Mouse (Mus musculus): ENCODE measurements around the gene Bcap31.
"Not testable (repeated sequence)": the region's sequence is repeated elsewhere in the genome, so short reads cannot be mapped to it uniquely, and the experiment has no call there.

The Bcap31 gene

GRCm38 (mm10) chrX:73716109-73716661 lies at the start of gene Bcap31, which contains the start of gene Abcd1:
Bcap31 (minus strand) TSS chrX:73716175.
Abcd1 (plus strand) TSS chrX:73716597.
- peak; percentile 95 for DNase-seq (ENCODE audit: extremely low read depth, low read depth)

DNA sequence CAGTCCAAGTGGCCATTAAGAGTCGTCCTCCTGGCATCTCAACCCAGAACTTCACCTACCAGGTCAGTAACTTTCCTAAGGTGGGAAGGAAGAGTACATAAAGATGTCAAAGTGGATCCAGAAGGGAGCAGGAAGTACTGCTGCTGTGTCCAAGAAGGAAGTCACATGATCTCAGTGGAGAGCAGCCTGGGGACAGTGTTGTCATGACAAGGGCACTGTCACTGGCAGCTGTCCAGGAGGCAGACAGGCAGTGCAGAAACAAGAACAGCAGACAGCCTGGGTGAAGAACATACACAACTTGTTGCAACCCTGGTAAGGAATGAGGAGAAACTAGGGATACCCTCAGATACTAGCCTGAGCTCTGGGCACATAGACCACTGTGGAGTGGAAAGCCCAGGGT lies 49.3 kb upstream of the Bcap31 start:
- DNase-seq (ENCODE audit: extremely low read depth, low read depth), result peak; percentile 60

DNA sequence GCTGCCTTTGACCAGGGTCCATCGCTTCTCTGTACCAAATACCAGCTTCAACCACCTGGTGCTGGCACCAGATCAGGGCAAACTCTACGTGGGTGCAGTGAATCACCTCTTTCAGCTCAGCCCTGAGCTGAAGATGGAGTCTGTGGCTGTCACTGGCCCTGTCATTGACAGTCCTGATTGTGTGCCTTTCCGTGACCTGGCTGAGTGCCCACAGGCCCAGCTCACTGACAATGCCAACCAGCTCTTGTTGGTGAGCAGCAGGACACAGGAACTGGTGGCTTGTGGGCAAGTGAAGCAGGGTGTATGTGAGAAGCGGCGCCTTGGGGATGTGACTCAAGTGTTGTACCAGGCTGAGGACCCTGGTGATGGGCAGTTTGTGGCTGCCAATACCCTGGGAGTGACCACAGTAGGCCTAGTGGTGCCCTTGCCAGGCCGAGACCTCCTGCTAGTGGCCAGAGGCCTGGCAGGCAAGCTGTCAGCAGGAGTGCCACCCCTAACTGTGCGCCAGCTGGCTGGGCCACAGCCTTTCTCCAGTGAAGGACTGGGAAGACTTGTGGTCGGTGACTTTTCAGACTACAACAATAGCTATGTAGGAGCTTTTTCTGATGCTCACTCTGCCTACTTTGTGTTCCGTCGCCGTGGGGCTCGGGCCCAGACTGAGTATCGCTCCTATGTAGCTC lies 42.8 kb upstream of the Bcap31 start:
- no peak for DNase-seq (ENCODE audit: extremely low read depth, low read depth)

DNA sequence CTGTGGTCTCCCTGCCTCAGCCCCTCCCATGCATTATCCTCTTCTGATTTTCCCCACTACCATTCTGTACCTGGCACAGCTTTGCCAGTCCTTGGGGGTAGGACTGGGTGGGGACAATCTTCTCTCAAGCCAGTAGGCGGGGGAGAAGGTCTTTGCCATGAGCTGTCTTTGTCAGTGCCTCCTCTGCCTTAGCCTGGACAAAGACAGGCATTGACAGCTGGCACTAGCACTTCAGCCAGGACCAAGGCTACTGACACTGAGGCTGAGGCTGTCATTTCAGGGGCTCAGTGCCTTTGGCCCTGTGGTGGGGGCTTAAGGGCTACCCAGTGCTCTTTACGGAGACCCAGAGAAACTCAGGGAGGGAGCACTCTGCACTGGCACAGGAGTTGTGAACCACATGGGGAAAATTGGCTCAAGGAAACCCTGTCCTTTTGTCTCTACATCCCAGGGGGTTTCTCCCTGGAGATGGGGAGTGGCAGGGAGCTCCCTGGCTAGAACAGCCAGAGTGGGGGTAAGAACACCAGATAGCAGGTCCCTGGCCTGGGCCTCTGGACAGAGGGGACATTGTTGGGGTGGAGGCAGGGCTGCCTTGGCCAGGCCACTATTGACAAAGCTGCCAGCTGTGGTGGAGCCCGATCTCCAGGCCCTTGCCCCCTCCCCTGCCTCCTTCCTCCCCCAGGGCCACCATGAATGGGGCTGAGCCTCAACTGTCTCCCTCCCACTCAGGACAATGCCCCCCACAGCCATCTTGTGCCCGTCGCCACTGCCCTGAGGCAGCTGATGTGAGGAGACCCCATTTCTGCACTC lies 40.6 kb upstream of the Bcap31 start, which contains the start of gene Plxnb3:
Gene Plxnb3, plus strand, starts transcription at position 757 of the 807 bp plus-strand sequence.
- no peak for DNase-seq (ENCODE audit: extremely low read depth, low read depth)

DNA sequence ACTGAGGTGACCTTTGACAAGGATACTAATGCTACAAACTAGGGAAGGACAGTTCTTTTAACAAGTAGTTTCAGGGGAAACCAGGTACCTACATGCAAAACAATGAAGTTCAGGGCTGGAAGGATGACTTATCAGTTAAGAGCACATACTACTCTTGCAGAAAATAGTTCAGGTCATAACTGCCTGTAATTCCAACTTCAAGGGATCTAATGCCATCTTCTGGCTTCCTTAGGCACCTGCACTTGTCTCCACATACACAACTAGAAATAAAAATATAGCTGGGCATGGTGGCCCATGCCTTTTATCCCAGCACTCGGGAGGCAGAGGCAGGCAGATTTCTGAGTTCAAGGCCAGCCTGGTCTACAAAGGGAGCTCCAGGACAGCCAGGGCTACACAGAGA lies 33.0 kb upstream of the Bcap31 start:
- peak; percentile 16 for DNase-seq (ENCODE audit: extremely low read depth, low read depth)

GRCm38 (mm10) chrX:73744774-73745481 lies 29.0 kb upstream of the Bcap31 start:
- DNase-seq (ENCODE audit: extremely low read depth, low read depth), result peak; percentile 4

DNA sequence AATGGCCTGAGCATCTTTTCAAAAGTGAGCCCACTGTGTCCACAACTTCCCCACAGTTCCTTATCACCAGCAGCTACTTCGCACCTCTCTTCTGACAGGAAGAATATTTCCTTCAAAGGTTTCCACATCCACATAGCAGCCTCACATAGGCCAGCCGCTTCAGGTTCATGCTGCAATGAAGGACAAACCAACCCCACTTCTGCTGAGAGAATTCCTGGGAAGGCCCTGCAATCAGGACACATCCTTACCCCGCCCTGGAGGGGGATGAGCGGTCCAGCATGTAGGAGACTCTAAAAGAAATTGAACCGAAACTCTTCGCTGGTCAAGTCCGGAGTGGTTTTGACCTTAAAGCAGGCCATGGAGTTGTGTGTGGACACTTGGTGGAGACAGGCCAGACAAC lies 23.9 kb upstream of the Bcap31 start:
- DNase-seq (ENCODE audit: extremely low read depth, low read depth), result not testable (repeated sequence)

DNA sequence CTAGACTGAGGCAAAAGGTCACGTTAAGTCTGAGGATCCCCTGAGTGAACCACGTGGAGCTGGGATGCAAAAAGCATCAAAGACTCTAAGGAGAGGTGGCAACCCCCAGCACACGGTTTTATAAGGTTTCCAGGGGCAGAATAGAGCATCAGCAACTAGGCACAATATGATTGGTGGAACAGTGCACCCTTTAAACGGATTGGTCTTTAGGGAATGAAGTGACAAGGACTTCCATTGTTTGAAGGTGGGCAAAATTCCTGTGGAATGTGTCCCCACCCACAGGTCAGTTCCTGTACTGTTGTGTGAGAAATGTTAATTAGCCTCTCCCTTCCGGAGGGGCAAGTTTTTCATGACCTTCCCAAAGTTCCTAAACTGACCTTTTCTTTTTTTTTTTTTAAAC lies 23.2 kb upstream of the Bcap31 start:
- no peak for DNase-seq (ENCODE audit: extremely low read depth, low read depth)

GRCm38 (mm10) chrX:73738155-73738554 lies 22.2 kb upstream of the Bcap31 start:
- no peak for DNase-seq (ENCODE audit: extremely low read depth, low read depth)

- no peak for DNase-seq (ENCODE audit: extremely low read depth, low read depth)
Measured at GRCm38 (mm10) chrX:73730908-73731307, 14.9 kb upstream of the Bcap31 start.

GRCm38 (mm10) chrX:73718686-73719362 lies 2.8 kb upstream of the Bcap31 start:
- DNase-seq (ENCODE audit: extremely low read depth, low read depth), result no peak

DNA sequence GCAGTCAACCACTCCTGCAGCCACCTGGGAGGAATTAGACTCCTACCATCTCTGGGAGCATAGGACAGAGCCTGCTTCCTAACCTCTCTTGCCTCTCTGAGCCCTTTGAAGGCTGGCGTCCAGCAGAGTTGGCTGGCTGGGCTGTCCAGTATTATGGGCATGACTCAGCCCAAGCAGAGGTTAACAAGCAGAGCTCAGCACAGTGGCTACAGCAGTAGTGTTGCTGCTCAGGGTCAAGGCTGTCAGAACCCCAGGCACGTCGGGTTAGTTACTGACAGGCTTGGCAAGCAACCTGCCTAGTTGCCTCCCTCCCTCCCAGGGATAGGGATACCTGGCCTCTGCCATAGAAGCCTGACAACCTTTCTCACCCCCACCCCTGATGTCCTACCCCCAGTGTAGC lies 2.3 kb upstream of the Bcap31 start:
- no peak for DNase-seq (ENCODE audit: extremely low read depth, low read depth)

DNA sequence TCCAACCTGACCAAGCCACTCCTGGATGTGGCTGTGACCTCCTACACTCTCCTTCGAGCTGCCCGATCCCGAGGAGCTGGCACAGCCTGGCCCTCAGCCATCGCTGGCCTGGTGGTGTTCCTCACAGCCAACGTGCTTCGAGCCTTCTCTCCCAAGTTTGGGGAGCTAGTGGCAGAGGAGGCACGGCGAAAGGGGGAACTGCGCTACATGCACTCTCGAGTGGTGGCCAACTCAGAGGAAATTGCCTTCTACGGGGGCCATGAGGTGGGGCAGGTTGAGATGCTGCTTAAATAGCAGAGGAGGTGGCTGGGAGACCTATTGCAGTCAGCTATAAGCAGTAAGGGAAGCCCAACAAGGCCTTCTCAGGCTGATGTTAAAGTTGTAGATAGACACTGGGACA lies 1.7 kb upstream of the Bcap31 start:
- peak; percentile 49 for DNase-seq (ENCODE audit: extremely low read depth, low read depth)

GRCm38 (mm10) chrX:73716709-73717545 lies 952 bp upstream of the Bcap31 start:
- DNase-seq (ENCODE audit: extremely low read depth, low read depth), result no peak

- peak; percentile 65 for DNase-seq (ENCODE audit: extremely low read depth, low read depth)
Measured at GRCm38 (mm10) chrX:73715476-73716108, 383 bp downstream of the Bcap31 start.

GRCm38 (mm10) chrX:73700472-73700871 lies 15.5 kb downstream of the Bcap31 start:
- DNase-seq (ENCODE audit: extremely low read depth, low read depth), result no peak

- DNase-seq (ENCODE audit: extremely low read depth, low read depth), result no peak
Measured at GRCm38 (mm10) chrX:73690917-73691629, 24.9 kb downstream of the Bcap31 start.

- no peak for DNase-seq (ENCODE audit: extremely low read depth, low read depth)
Measured at GRCm38 (mm10) chrX:73685629-73686028, 30.3 kb downstream of the Bcap31 start.

- DNase-seq (ENCODE audit: extremely low read depth, low read depth), result no peak
Measured at GRCm38 (mm10) chrX:73684978-73685377, 31.0 kb downstream of the Bcap31 start.
